Mouse (Mus musculus) pancreas, adult 10 weeks (tissue): ENCODE results near the gene Keg1. TPM values are rescaled to one million over a fixed set of nuclear protein-coding genes. Genes with fewer than 3 reads are reported as not detected.

Experiments
- polyA plus RNA-seq: library from polyadenylated mRNA; stranded (reverse); fragments of 350-450 nt; fragmentation: Illumina TruSeq; extraction: RNeasy Lipid Tissue Mini Kit (QIAGEN cat#74804); gene quantifications from one replicate; pipeline ENCODE4 v1.2.3, GENCODE M21; 2015; ENCODE audit warnings: low read depth, low replicate concordance; ENCODE audit not compliant: insufficient read depth

Gene Keg1
- not detected for polyA plus RNA-seq

DNA sequence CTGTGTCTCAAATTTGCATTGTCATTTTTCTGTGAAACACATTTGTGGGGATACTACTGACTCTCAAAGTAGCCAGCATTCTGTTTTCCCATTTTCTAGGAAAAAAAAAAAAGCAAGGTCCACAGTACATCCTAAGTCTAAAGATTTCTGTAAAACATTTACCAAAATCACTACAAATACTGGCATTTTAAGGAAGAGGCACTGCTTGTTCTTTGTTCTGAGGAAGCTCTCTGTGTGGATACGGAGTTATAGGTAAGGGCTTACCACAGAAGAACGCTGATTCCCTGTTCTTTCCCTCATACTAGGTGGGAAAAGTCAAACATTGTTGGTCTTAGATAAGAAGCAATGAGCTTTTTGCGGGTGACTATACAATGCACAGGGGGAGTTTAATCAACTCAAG lies at the start of gene Keg1:
Gene Keg1, plus strand, starts transcription at position 197 of the 400 bp plus-strand sequence.

DNA sequence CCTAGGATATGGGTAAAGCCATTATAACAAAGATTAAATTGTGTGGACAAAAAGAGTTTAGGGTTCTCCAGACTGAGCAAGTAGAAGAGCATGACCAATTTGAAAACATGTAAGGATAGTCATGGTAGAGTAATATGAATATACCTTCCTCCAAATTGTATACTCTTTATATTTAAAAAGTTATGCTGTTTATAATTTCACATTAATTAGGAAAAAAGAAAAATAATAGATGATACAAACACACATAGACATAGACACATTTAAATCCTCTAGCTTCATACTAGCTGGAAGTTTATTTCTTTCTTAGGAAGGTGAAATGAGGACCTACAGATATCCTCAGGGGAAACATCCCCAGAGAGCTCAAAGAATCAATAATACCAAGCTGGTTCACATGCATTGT lies 25.4 kb upstream of the Keg1 start, which contains the start of gene Olfr1442:
Gene Olfr1442, plus strand, starts transcription at position 301 of the 400 bp plus-strand sequence.

DNA sequence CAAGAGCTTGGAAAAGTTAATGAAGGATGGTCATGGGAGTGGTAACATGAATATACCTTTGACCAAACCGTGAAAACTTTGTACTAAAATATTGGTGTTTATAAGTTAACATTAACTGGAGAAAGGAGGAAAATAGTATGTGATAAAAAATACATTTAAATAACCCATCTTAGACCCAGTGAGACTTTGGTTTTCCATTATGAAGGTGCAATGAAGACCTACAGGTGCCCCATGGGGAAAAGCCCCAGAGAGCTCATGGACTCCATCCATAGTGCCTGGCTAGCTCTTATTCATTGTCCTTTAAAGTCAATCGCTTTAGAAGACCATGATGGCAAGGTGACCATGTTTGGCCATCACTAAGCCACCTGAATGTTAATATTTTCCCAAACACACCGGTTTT lies 17.8 kb upstream of the Keg1 start, which contains the start of gene Olfr1443:
Gene Olfr1443, plus strand, starts transcription at position 301 of the 400 bp plus-strand sequence.

DNA sequence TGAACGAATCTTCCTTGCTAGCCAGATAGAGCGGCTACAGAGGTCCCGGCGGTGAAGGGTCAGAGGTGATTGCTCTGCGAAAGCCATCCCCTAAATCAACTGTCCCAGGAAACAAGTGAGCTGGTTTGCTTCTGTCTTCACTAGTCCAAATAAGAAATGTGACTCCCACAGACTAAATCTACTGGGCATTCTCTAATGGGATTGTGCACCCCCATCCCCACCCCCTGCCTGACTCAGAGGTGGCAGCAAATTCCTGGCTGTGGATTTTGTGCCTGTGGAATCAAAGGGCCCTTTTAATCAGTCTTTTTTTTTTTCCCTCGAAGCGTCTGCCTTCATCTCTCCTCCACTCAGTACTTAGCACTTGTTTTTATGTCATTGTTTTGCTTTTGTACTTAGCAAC lies 69.7 kb downstream of the Keg1 start, which contains the start of gene Cntf:
Gene Cntf, minus strand, starts transcription at position 325 of the 400 bp plus-strand sequence.

Other genes starting within 250 kb of the Keg1 start
- gene Mpeg1, start 235.0 kb upstream of the Keg1 start, polyA plus RNA-seq, result 3.8 TPM
- 5.9 TPM for gene Dtx4, start 194.3 kb upstream of the Keg1 start, polyA plus RNA-seq
- 2.0 TPM for gene Fam111a, start 150.0 kb upstream of the Keg1 start, polyA plus RNA-seq
- gene Gm4952, start 95.8 kb upstream of the Keg1 start, polyA plus RNA-seq, result not detected
- not detected for gene Glyat, start 62.5 kb upstream of the Keg1 start, polyA plus RNA-seq
- gene Olfr1442, start 25.3 kb upstream of the Keg1 start, polyA plus RNA-seq, result not detected
- not detected for gene Olfr1443, start 17.7 kb upstream of the Keg1 start, polyA plus RNA-seq
- gene Cntf, start 69.8 kb downstream of the Keg1 start, polyA plus RNA-seq, result not detected
- 9.9 TPM for gene Zfp91, start 100.3 kb downstream of the Keg1 start, polyA plus RNA-seq
- 1.1 TPM for gene Lpxn, start 100.4 kb downstream of the Keg1 start, polyA plus RNA-seq
- gene Gm5244, start 150.9 kb downstream of the Keg1 start, polyA plus RNA-seq, result not detected
- not detected for gene Olfr1444, start 161.5 kb downstream of the Keg1 start, polyA plus RNA-seq
- gene Olfr1445, start 188.1 kb downstream of the Keg1 start, polyA plus RNA-seq, result not detected
- gene Olfr1446, start 197.7 kb downstream of the Keg1 start, polyA plus RNA-seq, result not detected
- gene Olfr1447, start 208.0 kb downstream of the Keg1 start, polyA plus RNA-seq, result not detected
- not detected for gene Olfr1448, start 228.6 kb downstream of the Keg1 start, polyA plus RNA-seq
- gene Olfr1449, start 235.1 kb downstream of the Keg1 start, polyA plus RNA-seq, result not detected